Mouse (Mus musculus) lung, embryonic 15.5 days (tissue): Measurements from ENCODE around the gene Tango6. TPM values are rescaled to one million over a fixed set of nuclear protein-coding genes. Genes with fewer than 3 reads are reported as not detected.
A peak's percentile ranks its signal among the peaks of the same experiment; 100 is the strongest.

Experiments
- ATAC-seq: fragments of 200-750 bp; cut with Nextera tagmentation; 2 replicates; pipeline ENCODE4 v1.8.0; 2017; ENCODE audit warnings: moderate number of reproducible peaks, borderline replicate concordance; ENCODE audit not compliant: low FRiP score, low TSS enrichment; ENCODE audit errors: extremely low read depth
- H3K27ac ChIP-seq: fragments of 300-500 bp; sonication (generic); 2 replicates; pipeline ENCODE4 v1.5.1; 2015; ENCODE audit warnings: moderate library complexity, mild to moderate bottlenecking, inconsistent platforms
- H3K27me3 ChIP-seq: fragments of 300-500 bp; sonication (generic); 2 replicates; pipeline ENCODE4 v1.6.1; 2015; ENCODE audit warnings: inconsistent platforms
- H3K36me3 ChIP-seq: fragments of 300-500 bp; sonication (generic); 2 replicates; pipeline ENCODE4 v1.6.1; 2015; ENCODE audit warnings: inconsistent platforms
- H3K4me1 ChIP-seq: fragments of 300-500 bp; sonication (generic); 2 replicates; pipeline ENCODE4 v1.6.1; 2015; ENCODE audit warnings: inconsistent platforms
- H3K4me2 ChIP-seq: fragments of 300-500 bp; sonication (generic); 2 replicates; pipeline ENCODE4 v1.6.1; 2015; ENCODE audit warnings: inconsistent platforms, mild to moderate bottlenecking, moderate library complexity
- H3K4me3 ChIP-seq: fragments of 300-500 bp; sonication (generic); 2 replicates; pipeline ENCODE4 v1.5.1; 2015; ENCODE audit warnings: mild to moderate bottlenecking, inconsistent platforms
- H3K9ac ChIP-seq: fragments of 300-500 bp; sonication (generic); 2 replicates; pipeline ENCODE4 v1.6.1; 2015; ENCODE audit warnings: inconsistent platforms
- H3K9me3 ChIP-seq: fragments of 300-500 bp; sonication (generic); 2 replicates; pipeline ENCODE4 v1.6.1; 2016; ENCODE audit warnings: inconsistent platforms
- WGBS: fragments of 180-500 bp; shearing (Covaris S2); methylation state at CpG from one replicate; pipeline ENCODE4 v1.1.7; 2015; 5-methylcytosine and 5-hydroxymethylcytosine counted together
- polyA plus RNA-seq: library from polyadenylated mRNA; unstranded; fragments of >200 nt; fragmentation: Nextera tagmentation; extraction: Ambion mirVana; gene quantifications from 2 replicates; pipeline ENCODE4 v1.2.1, GENCODE M21; 2015

The Tango6 gene
- polyA plus RNA-seq, 1 experiment from 2014 or later: 12.1 TPM

GRCm38 (mm10) chr8:106647387-106647786, 35.5 kb upstream of the Tango6 start:
- Histone ChIP-seq H3K27ac (peak overlapping the region; percentile 67), H3K9ac (no peak overlapping the region), H3K4me1 (peaks cover 17% of the 10 kb centered on the region), H3K36me3 (no peaks in the 10 kb centered on the region), H3K27me3 (no peaks in the 10 kb centered on the region), H3K9me3 (no peaks in the 10 kb centered on the region), H3K4me3 (no peak overlapping the region), H3K4me2 (no peak overlapping the region)
- ATAC-seq: no peak
- 23% methylated on average over 2 of the region's 2 CpGs for WGBS

GRCm38 (mm10) chr8:106648421-106648820, 34.4 kb upstream of the Tango6 start:
- WGBS: 91% methylated on average over 8 of the region's 8 CpGs
- no peaks in the 10 kb centered on the region for H3K27me3 ChIP-seq
- H3K36me3 ChIP-seq: peaks cover 1% of the 10 kb centered on the region; the same call in 1 of the 2 replicates
- H3K9me3 ChIP-seq: no peaks in the 10 kb centered on the region
- H3K9ac ChIP-seq: no peak overlapping the region
- no peak overlapping the region for H3K4me2 ChIP-seq
- ATAC-seq: no peak
- H3K4me3 ChIP-seq: no peak overlapping the region
- no peak overlapping the region for H3K27ac ChIP-seq
- peaks cover 17% of the 10 kb centered on the region for H3K4me1 ChIP-seq

GRCm38 (mm10) chr8:106651994-106652393, 30.9 kb upstream of the Tango6 start:
- H3K4me2 ChIP-seq: no peak overlapping the region
- no peaks in the 10 kb centered on the region for H3K27me3 ChIP-seq
- no peak for ATAC-seq
- no peak overlapping the region for H3K4me3 ChIP-seq
- 75% methylated on average over 3 of the region's 3 CpGs for WGBS
- H3K4me1 ChIP-seq: no peaks in the 10 kb centered on the region
- peaks cover 4% of the 10 kb centered on the region; the same call in 1 of the 2 replicates for H3K36me3 ChIP-seq
- H3K9me3 ChIP-seq: no peaks in the 10 kb centered on the region
- H3K27ac ChIP-seq: no peak overlapping the region
- no peak overlapping the region for H3K9ac ChIP-seq

- Histone ChIP-seq H3K27ac (no peak overlapping the region), H3K4me2 (no peak overlapping the region), H3K4me1 (no peaks in the 10 kb centered on the region), H3K27me3 (no peaks in the 10 kb centered on the region), H3K36me3 (peaks cover 15% of the 10 kb centered on the region; the same call in 1 of the 2 replicates), H3K4me3 (no peak overlapping the region), H3K9me3 (no peaks in the 10 kb centered on the region), H3K9ac (no peak overlapping the region)
- no peak for ATAC-seq
These were observed 26.8 kb upstream of the Tango6 start for GRCm38 (mm10) chr8:106656046-106656445.

GRCm38 (mm10) chr8:106672786-106673185, 10.1 kb upstream of the Tango6 start:
- H3K4me3 ChIP-seq: no peak overlapping the region
- H3K36me3 ChIP-seq: 0 out of 2 replicates have a peak, but pooled peaks cover 2% of the 10 kb centered on the region
- WGBS: 38% methylated on average over 2 of the region's 2 CpGs
- no peak overlapping the region for H3K4me2 ChIP-seq
- no peaks in the 10 kb centered on the region for H3K9me3 ChIP-seq
- H3K9ac ChIP-seq: no peak overlapping the region
- no peaks in the 10 kb centered on the region for H3K27me3 ChIP-seq
- H3K27ac ChIP-seq: no peak overlapping the region
- no peak for ATAC-seq
- H3K4me1 ChIP-seq: no peaks in the 10 kb centered on the region

- Histone ChIP-seq H3K9ac (no peak overlapping the region), H3K4me3 (no peak overlapping the region), H3K36me3 (no peaks in the 10 kb centered on the region), H3K27ac (no peak overlapping the region), H3K27me3 (no peaks in the 10 kb centered on the region), H3K4me1 (no peaks in the 10 kb centered on the region), H3K9me3 (no peaks in the 10 kb centered on the region), H3K4me2 (no peak overlapping the region)
- 98% methylated on average over 15 of the region's 15 CpGs for WGBS
- no peak for ATAC-seq
These were observed 8.6 kb upstream of the Tango6 start for GRCm38 (mm10) chr8:106674318-106674717.

- WGBS: 71% methylated on average over 8 of the region's 8 CpGs
- no peaks in the 10 kb centered on the region for H3K36me3 ChIP-seq
- no peak for ATAC-seq
- no peak overlapping the region for H3K9ac ChIP-seq
- no peaks in the 10 kb centered on the region for H3K27me3 ChIP-seq
- H3K4me1 ChIP-seq: no peaks in the 10 kb centered on the region
- H3K4me3 ChIP-seq: no peak overlapping the region
- no peak overlapping the region for H3K27ac ChIP-seq
- no peak overlapping the region for H3K4me2 ChIP-seq
- no peaks in the 10 kb centered on the region for H3K9me3 ChIP-seq
These were observed 8.0 kb upstream of the Tango6 start for GRCm38 (mm10) chr8:106674894-106675293.

GRCm38 (mm10) chr8:106684387-106684786, 1.5 kb downstream of the Tango6 start:
- Histone ChIP-seq H3K36me3 (0 out of 2 replicates have a peak, but pooled peaks cover 4% of the 10 kb centered on the region), H3K9me3 (no peaks in the 10 kb centered on the region), H3K9ac (no peak overlapping the region), H3K4me2 (no peak overlapping the region), H3K27me3 (no peaks in the 10 kb centered on the region), H3K27ac (no peak overlapping the region), H3K4me3 (no peak overlapping the region), H3K4me1 (peaks cover 10% of the 10 kb centered on the region)
- ATAC-seq: no peak
- 90% methylated on average over 4 of the region's 4 CpGs for WGBS

- H3K9me3 ChIP-seq: no peaks in the 10 kb centered on the region
- H3K27me3 ChIP-seq: no peaks in the 10 kb centered on the region
- no peak overlapping the region for H3K9ac ChIP-seq
- no peak overlapping the region for H3K4me2 ChIP-seq
- ATAC-seq: no peak
- peaks cover 10% of the 10 kb centered on the region for H3K4me1 ChIP-seq
- H3K27ac ChIP-seq: no peak overlapping the region
- no peak overlapping the region for H3K4me3 ChIP-seq
- H3K36me3 ChIP-seq: 0 out of 2 replicates have a peak, but pooled peaks cover 4% of the 10 kb centered on the region
- under 1% methylated on average over 4 of the region's 4 CpGs for WGBS
These were observed 4.6 kb downstream of the Tango6 start for GRCm38 (mm10) chr8:106687479-106687878.

- 76% methylated on average over 3 of the region's 3 CpGs for WGBS
- no peak overlapping the region for H3K4me2 ChIP-seq
These were observed 14.9 kb downstream of the Tango6 start for GRCm38 (mm10) chr8:106697748-106698248.

GRCm38 (mm10) chr8:106699588-106699987, 16.7 kb downstream of the Tango6 start:
- H3K9ac ChIP-seq: no peak overlapping the region
- ATAC-seq: no peak
- 71% methylated on average over 5 of the region's 5 CpGs for WGBS

More at GRCm38 (mm10) chr8:106697748-106698248, 14.9 kb downstream of the Tango6 start:
- Histone ChIP-seq H3K27me3 (no peaks in the 10 kb centered on the region), H3K9ac (no peak overlapping the region), H3K4me1 (no peaks in the 10 kb centered on the region), H3K27ac (no peak overlapping the region), H3K9me3 (no peaks in the 10 kb centered on the region), H3K4me3 (no peak overlapping the region), H3K36me3 (peaks cover 34% of the 10 kb centered on the region)
- ATAC-seq: no peak

GRCm38 (mm10) chr8:106700131-106700530, 17.3 kb downstream of the Tango6 start:
- no peak overlapping the region for H3K27ac ChIP-seq
- no peaks in the 10 kb centered on the region for H3K9me3 ChIP-seq
- no peak overlapping the region for H3K4me3 ChIP-seq
- H3K9ac ChIP-seq: no peak overlapping the region
- no peak overlapping the region for H3K4me2 ChIP-seq
- no peak for ATAC-seq
- no peaks in the 10 kb centered on the region for H3K4me1 ChIP-seq
- 91% methylated on average over 6 of the region's 6 CpGs for WGBS
- H3K36me3 ChIP-seq: peaks cover 36% of the 10 kb centered on the region; the same call in 1 of the 2 replicates
- no peaks in the 10 kb centered on the region for H3K27me3 ChIP-seq

More at GRCm38 (mm10) chr8:106699588-106699987, 16.7 kb downstream of the Tango6 start:
- no peak overlapping the region for H3K4me2 ChIP-seq
- no peaks in the 10 kb centered on the region for H3K9me3 ChIP-seq
- no peak overlapping the region for H3K27ac ChIP-seq
- H3K27me3 ChIP-seq: no peaks in the 10 kb centered on the region
- H3K36me3 ChIP-seq: peaks cover 37% of the 10 kb centered on the region; the same call in 1 of the 2 replicates
- no peak overlapping the region for H3K4me3 ChIP-seq
- no peaks in the 10 kb centered on the region for H3K4me1 ChIP-seq

GRCm38 (mm10) chr8:106701360-106701759, 18.5 kb downstream of the Tango6 start:
- Histone ChIP-seq H3K9me3 (no peaks in the 10 kb centered on the region), H3K27ac (no peak overlapping the region), H3K4me2 (no peak overlapping the region), H3K9ac (no peak overlapping the region), H3K4me1 (peaks cover 9% of the 10 kb centered on the region), H3K36me3 (peaks cover 29% of the 10 kb centered on the region; the same call in 1 of the 2 replicates), H3K4me3 (no peak overlapping the region), H3K27me3 (no peaks in the 10 kb centered on the region)
- no peak for ATAC-seq
- 91% methylated on average over 3 of the region's 3 CpGs for WGBS
